Mouse (Mus musculus) cerebellum, adult 2 months (tissue): ENCODE results near the gene Lnx2.

Source experiments
- CTCF ChIP-seq: fragments of 200-500 bp; IDR thresholded peaks from 2 replicates; pipeline ENCODE4 v1.5.1; 2011; ENCODE audit warnings: low read depth, mild to moderate bottlenecking, control low read depth, low read length, moderate library complexity, borderline replicate concordance; ENCODE audit not compliant: insufficient read depth
- POLR2A ChIP-seq: fragments of 200-500 bp; IDR thresholded peaks from 2 replicates; pipeline ENCODE4 v1.6.1; 2011; ENCODE audit warnings: low read length, control low read depth, borderline replicate concordance; ENCODE audit not compliant: insufficient read depth

- TF ChIP-seq CTCF (no peak), POLR2A (no peak)
These were observed 101.6 kb downstream of the Lnx2 start for GRCm38 (mm10) chr5:146974781-146975123.
